Mouse (Mus musculus) lung, adult 18-20 months (tissue): ENCODE data around the gene Acrbp.

Experiments
- DNase-seq, 2 experiments: peaks; one replicate each; pipeline ENCODE4 v3.0.0; 2022; ENCODE audit warnings: mixed read lengths in 2 of 2

Gene Acrbp

DNA sequence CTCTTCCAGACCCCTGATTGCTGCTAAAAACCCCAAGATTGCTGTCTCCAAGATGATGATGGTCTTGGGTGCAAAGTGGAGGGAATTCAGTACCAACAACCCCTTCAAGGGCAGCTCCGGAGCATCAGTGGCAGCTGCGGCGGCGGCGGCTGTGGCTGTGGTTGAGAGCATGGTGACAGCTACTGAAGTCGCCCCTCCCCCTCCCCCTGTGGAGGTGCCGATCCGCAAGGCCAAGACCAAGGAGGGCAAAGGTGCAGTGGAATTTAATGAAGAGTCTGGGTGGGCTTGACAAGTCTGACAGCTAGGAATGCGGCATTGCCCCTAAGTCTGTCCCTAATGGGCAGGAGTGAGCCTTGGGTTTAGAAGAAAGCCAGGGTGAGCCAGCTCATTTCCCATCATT lies 52.0 kb downstream of the Acrbp start:
- DNase-seq = no peak

DNA sequence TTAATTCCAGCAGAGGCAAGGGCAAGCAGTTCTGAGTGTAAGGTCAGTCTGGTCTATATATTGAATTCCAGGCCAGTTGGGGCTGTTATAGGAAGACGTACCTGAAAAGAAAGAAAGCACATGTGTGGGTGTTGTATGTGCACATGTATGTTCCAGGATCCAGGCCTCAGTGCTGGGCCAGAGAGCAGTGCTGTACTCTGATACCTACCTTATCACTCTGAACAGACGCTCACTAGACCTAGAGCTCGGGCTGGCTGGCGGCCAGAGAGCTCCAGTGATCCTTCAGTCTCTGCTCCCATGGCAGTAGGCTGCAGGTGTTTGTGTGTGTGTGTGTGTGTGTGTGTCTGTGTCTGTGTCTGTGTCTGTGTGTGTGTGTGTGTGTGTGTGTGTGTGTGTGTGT lies 54.7 kb downstream of the Acrbp start:
- no peak for DNase-seq

DNA sequence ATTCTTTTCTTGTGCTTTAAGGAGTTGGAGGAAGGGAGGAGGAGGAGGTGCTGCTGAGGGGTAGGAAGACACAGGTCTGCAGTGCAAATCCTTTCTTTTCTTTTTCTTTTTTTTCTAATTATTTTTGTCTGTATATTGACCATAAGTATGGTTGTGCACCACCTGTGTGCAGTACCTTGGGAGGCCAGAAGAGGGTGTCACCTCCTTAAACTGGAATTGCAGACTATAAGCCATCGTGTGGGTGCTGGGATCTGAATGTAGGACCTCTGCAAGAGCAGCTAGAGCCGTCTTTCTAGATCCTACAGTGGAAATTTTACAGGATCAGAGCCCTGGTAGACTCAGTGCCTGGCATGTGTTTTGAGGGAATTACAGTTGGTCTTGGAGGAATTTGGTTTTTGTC lies 58.2 kb downstream of the Acrbp start:
- DNase-seq = no peak

GRCm38 (mm10) chr6:125109371-125109770 lies 59.9 kb downstream of the Acrbp start:
- no peak for DNase-seq

- DNase-seq = peak in 1 of 2 experiments; percentile 40
Observed at GRCm38 (mm10) chr6:125110927-125111326, 61.4 kb downstream of the Acrbp start.

DNA sequence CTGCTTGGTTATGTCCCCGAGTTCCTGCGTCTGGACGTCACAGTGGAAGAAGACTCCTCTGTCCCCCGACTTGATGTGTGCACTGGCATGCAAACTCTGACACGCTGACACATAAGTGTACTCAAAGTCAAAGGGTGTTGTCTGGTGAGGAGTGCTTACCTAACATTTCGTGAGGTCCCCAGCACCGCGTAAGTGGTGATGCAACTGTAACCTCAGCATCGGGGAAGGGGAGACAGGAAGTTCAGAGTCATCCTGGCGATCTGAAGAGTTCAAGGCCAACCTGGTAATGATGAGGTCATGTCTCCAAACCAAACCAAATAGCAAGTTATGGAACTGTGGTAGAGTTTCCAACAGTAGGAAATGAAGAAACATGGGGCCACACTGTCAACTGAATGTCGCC lies 63.1 kb downstream of the Acrbp start:
- no peak for DNase-seq
